Mouse (Mus musculus): ENCODE measurements around the gene Ptprj. TPM values are rescaled to one million over a fixed set of nuclear protein-coding genes. Genes with fewer than 3 reads are reported as not detected.
"Not testable (repeated sequence)": the region's sequence is repeated elsewhere in the genome, so short reads cannot be mapped to it uniquely, and the experiment has no call there.

The Ptprj gene
- polyA plus RNA-seq, 1 experiment from 2014 or later = 3.5 TPM

- not testable (repeated sequence) for H3K36me3 ChIP-seq (ENCODE audit: control insufficient read depth, insufficient read depth, low read length); H3K4me1 ChIP-seq (ENCODE audit: control insufficient read depth, insufficient read depth, low read length); H3K9ac ChIP-seq (ENCODE audit: low read depth, low read length); H3K4me3 ChIP-seq (ENCODE audit: low read length); H3K9me3 ChIP-seq (ENCODE audit: control insufficient read depth, low read length); H3K27ac ChIP-seq (ENCODE audit: low read length); H3K27me3 ChIP-seq (replicated peaks; ENCODE audit: control insufficient read depth, insufficient read depth, low read length); H3K4me2 ChIP-seq (ENCODE audit: low read depth, low read length)
- ATAC-seq = peak; percentile 52; the same call in 1 of the 2 replicates
- 62% methylated on average over 4 of the region's 4 CpGs for WGBS
These were observed 138.6 kb downstream of the Ptprj start for GRCm38 (mm10) chr2:90441811-90442210.

GRCm38 (mm10) chr2:90440169-90440568 lies 140.3 kb downstream of the Ptprj start:
- not testable (repeated sequence) for ATAC-seq; H3K27me3 ChIP-seq (replicated peaks; ENCODE audit: control insufficient read depth, insufficient read depth, low read length); H3K4me1 ChIP-seq (ENCODE audit: control insufficient read depth, insufficient read depth, low read length); H3K27ac ChIP-seq (ENCODE audit: low read length); H3K4me3 ChIP-seq (ENCODE audit: low read length); H3K4me2 ChIP-seq (ENCODE audit: low read depth, low read length); H3K36me3 ChIP-seq (ENCODE audit: control insufficient read depth, insufficient read depth, low read length); H3K9ac ChIP-seq (ENCODE audit: low read depth, low read length); H3K9me3 ChIP-seq (ENCODE audit: control insufficient read depth, low read length)

GRCm38 (mm10) chr2:90437453-90437852 lies 143.0 kb downstream of the Ptprj start:
- ATAC-seq; H3K4me1 ChIP-seq (ENCODE audit: control insufficient read depth, insufficient read depth, low read length); H3K36me3 ChIP-seq (ENCODE audit: control insufficient read depth, insufficient read depth, low read length); H3K9me3 ChIP-seq (ENCODE audit: control insufficient read depth, low read length); H3K4me3 ChIP-seq (ENCODE audit: low read length); H3K9ac ChIP-seq (ENCODE audit: low read depth, low read length); H3K4me2 ChIP-seq (ENCODE audit: low read depth, low read length); H3K27ac ChIP-seq (ENCODE audit: low read length); H3K27me3 ChIP-seq (replicated peaks; ENCODE audit: control insufficient read depth, insufficient read depth, low read length): not testable (repeated sequence)
- WGBS = 85% methylated on average over 1 of the region's 5 CpGs

- WGBS = no CpG with 5 or more reads among the region's 4 CpGs
- not testable (repeated sequence) for H3K9me3 ChIP-seq (ENCODE audit: control insufficient read depth, low read length); H3K27me3 ChIP-seq (replicated peaks; ENCODE audit: control insufficient read depth, insufficient read depth, low read length); H3K4me3 ChIP-seq (ENCODE audit: low read length); H3K27ac ChIP-seq (ENCODE audit: low read length); H3K9ac ChIP-seq (ENCODE audit: low read depth, low read length); H3K36me3 ChIP-seq (ENCODE audit: control insufficient read depth, insufficient read depth, low read length); H3K4me1 ChIP-seq (ENCODE audit: control insufficient read depth, insufficient read depth, low read length); H3K4me2 ChIP-seq (ENCODE audit: low read depth, low read length)
- peak; percentile 77 for ATAC-seq
These were observed 150.7 kb downstream of the Ptprj start for GRCm38 (mm10) chr2:90429782-90430181.

- not testable (repeated sequence) for H3K4me2 ChIP-seq (ENCODE audit: low read depth, low read length); H3K36me3 ChIP-seq (ENCODE audit: control insufficient read depth, insufficient read depth, low read length); H3K27ac ChIP-seq (ENCODE audit: low read length); H3K9ac ChIP-seq (ENCODE audit: low read depth, low read length); H3K4me3 ChIP-seq (ENCODE audit: low read length); H3K9me3 ChIP-seq (ENCODE audit: control insufficient read depth, low read length); H3K4me1 ChIP-seq (ENCODE audit: control insufficient read depth, insufficient read depth, low read length); H3K27me3 ChIP-seq (replicated peaks; ENCODE audit: control insufficient read depth, insufficient read depth, low read length); ATAC-seq
- WGBS = no CpG with 5 or more reads among the region's 11 CpGs
These were observed 151.3 kb downstream of the Ptprj start for GRCm38 (mm10) chr2:90428988-90429717.

GRCm38 (mm10) chr2:90424937-90425336 lies 155.5 kb downstream of the Ptprj start:
- not testable (repeated sequence) for H3K4me1 ChIP-seq (ENCODE audit: control insufficient read depth, insufficient read depth, low read length); H3K9me3 ChIP-seq (ENCODE audit: control insufficient read depth, low read length); H3K27me3 ChIP-seq (replicated peaks; ENCODE audit: control insufficient read depth, insufficient read depth, low read length); ATAC-seq; H3K36me3 ChIP-seq (ENCODE audit: control insufficient read depth, insufficient read depth, low read length); H3K27ac ChIP-seq (ENCODE audit: low read length); H3K4me2 ChIP-seq (ENCODE audit: low read depth, low read length); H3K9ac ChIP-seq (ENCODE audit: low read depth, low read length); H3K4me3 ChIP-seq (ENCODE audit: low read length)
- no CpG with 5 or more reads among the region's 4 CpGs for WGBS

GRCm38 (mm10) chr2:90422282-90422681 lies 158.2 kb downstream of the Ptprj start:
- H3K4me2 ChIP-seq (ENCODE audit: low read depth, low read length); H3K27ac ChIP-seq (ENCODE audit: low read length); H3K27me3 ChIP-seq (replicated peaks; ENCODE audit: control insufficient read depth, insufficient read depth, low read length); ATAC-seq; H3K4me1 ChIP-seq (ENCODE audit: control insufficient read depth, insufficient read depth, low read length); H3K9ac ChIP-seq (ENCODE audit: low read depth, low read length); H3K9me3 ChIP-seq (ENCODE audit: control insufficient read depth, low read length); H3K36me3 ChIP-seq (ENCODE audit: control insufficient read depth, insufficient read depth, low read length); H3K4me3 ChIP-seq (ENCODE audit: low read length): not testable (repeated sequence)
- 90% methylated on average over 6 of the region's 6 CpGs for WGBS

- H3K9ac ChIP-seq (ENCODE audit: low read depth, low read length); H3K27me3 ChIP-seq (replicated peaks; ENCODE audit: control insufficient read depth, insufficient read depth, low read length); H3K4me3 ChIP-seq (ENCODE audit: low read length); H3K36me3 ChIP-seq (ENCODE audit: control insufficient read depth, insufficient read depth, low read length); H3K9me3 ChIP-seq (ENCODE audit: control insufficient read depth, low read length); H3K27ac ChIP-seq (ENCODE audit: low read length); H3K4me1 ChIP-seq (ENCODE audit: control insufficient read depth, insufficient read depth, low read length); H3K4me2 ChIP-seq (ENCODE audit: low read depth, low read length); ATAC-seq: not testable (repeated sequence)
- WGBS = 81% methylated on average over 4 of the region's 4 CpGs
These were observed 166.2 kb downstream of the Ptprj start for GRCm38 (mm10) chr2:90414110-90414821.

- 72% methylated on average over 5 of the region's 7 CpGs for WGBS
- H3K9me3 ChIP-seq (ENCODE audit: control insufficient read depth, low read length); H3K36me3 ChIP-seq (ENCODE audit: control insufficient read depth, insufficient read depth, low read length); H3K27me3 ChIP-seq (replicated peaks; ENCODE audit: control insufficient read depth, insufficient read depth, low read length); H3K9ac ChIP-seq (ENCODE audit: low read depth, low read length); H3K27ac ChIP-seq (ENCODE audit: low read length); H3K4me2 ChIP-seq (ENCODE audit: low read depth, low read length); ATAC-seq; H3K4me1 ChIP-seq (ENCODE audit: control insufficient read depth, insufficient read depth, low read length); H3K4me3 ChIP-seq (ENCODE audit: low read length): not testable (repeated sequence)
These were observed 181.8 kb downstream of the Ptprj start, which contains the start of gene Olfr1274-ps for GRCm38 (mm10) chr2:90398633-90399107. Gene Olfr1274-ps, plus strand, starts transcription at chr2:90398683.

Measured in intestine, embryonic 16.5 days (tissue).